Mouse (Mus musculus) bone marrow, adult 2 months (tissue): ENCODE data around the gene Dera.

Experiments used
- CTCF ChIP-seq: fragments of 200-500 bp; IDR thresholded peaks from 2 replicates; pipeline ENCODE4 v1.5.1; 2011; ENCODE audit warnings: low read length, control low read depth; ENCODE audit not compliant: control insufficient read depth, insufficient read depth
- POLR2A ChIP-seq: fragments of 200-500 bp; IDR thresholded peaks from 2 replicates; pipeline ENCODE4 v1.6.1; 2011; ENCODE audit warnings: low read depth, mild to moderate bottlenecking, control low read depth, low read length, borderline replicate concordance; ENCODE audit not compliant: control insufficient read depth

DNA sequence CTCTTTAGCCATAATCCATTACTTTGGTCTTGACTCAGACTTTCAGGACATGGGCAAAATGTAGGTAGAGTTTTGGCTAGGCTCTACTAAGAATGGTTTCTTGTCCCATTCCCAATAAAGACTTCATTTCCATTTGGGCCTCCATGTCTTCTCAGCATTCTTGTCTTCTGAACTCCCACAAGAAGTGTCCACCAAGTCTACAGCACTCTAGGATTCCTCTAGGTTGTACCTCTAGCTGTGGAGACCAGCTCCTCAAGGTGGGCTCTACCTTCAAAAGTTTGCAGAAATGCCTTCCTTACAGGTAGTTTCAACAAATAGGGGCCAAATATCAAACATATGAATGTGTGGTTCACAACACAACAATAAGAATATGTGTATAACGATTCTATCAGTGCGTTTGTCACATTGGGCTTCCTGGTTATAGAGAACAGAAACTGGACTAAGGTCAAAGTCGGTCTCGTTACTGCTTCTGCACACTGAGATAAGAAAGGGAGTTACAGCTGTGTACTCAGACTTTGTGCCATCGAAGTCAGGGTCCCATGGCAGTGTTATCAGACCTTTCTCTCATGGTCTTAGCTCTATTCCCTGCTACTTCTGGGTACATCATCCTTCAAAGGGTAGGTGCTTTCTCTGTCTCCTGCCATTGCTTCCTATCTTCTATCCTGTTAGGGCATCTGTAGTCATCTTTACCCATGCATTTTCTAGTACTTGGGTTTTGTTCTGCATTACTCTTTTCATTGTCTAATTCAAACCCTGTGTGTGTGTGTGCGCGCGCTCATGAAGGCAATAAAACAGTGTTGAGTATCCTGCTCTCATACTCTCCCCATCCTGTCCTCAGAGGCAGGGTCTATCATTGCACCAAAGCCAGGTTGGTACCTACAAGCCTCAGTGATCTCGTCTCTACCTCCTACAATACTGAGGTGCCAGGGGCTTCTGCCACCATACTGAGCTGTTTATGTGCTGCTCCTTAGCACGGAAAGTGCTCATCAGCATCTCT lies 103.2 kb downstream of the Dera start:
- TF ChIP-seq CTCF (no peak), POLR2A (no peak)
